Mouse (Mus musculus) hindbrain, embryonic 11.5 days (tissue): ENCODE data around the gene Cacna1a. TPM values are rescaled to one million over a fixed set of nuclear protein-coding genes. Genes with fewer than 3 reads are reported as not detected.

Experiments
- ATAC-seq: fragments of 200-750 bp; cut with Nextera tagmentation; 2 replicates; pipeline ENCODE4 v1.8.0; 2017; ENCODE audit warnings: mild to moderate bottlenecking, moderate TSS enrichment, moderate library complexity; ENCODE audit not compliant: low FRiP score
- DNase-seq: peaks from one replicate; pipeline ENCODE4 v3.0.0-alpha.2; 2015; ENCODE audit warnings: low spot score
- H3K27ac ChIP-seq: fragments of 300-500 bp; sonication (generic); 2 replicates; pipeline ENCODE4 v1.5.1; 2014; ENCODE audit warnings: mild to moderate bottlenecking, low read depth, low read length
- H3K27me3 ChIP-seq: fragments of 300-500 bp; sonication (generic); 2 replicates; pipeline ENCODE4 v1.6.1; 2014; ENCODE audit warnings: mild to moderate bottlenecking, low read length, moderate library complexity, mixed read lengths; ENCODE audit not compliant: control insufficient read depth, insufficient read depth
- H3K36me3 ChIP-seq: fragments of 300-500 bp; sonication (generic); 2 replicates; pipeline ENCODE4 v1.6.1; 2014; ENCODE audit warnings: mild to moderate bottlenecking, low read length, moderate library complexity, mixed read lengths; ENCODE audit not compliant: control insufficient read depth, insufficient read depth
- H3K4me1 ChIP-seq: fragments of 300-500 bp; sonication (generic); replicated peaks from 2 replicates; pipeline ENCODE4 v1.6.1; 2014; ENCODE audit warnings: low read length, mixed read lengths; ENCODE audit not compliant: control insufficient read depth, insufficient read depth
- H3K4me2 ChIP-seq: fragments of 300-500 bp; sonication (generic); replicated peaks from 2 replicates; pipeline ENCODE4 v1.6.1; 2014; ENCODE audit warnings: mild to moderate bottlenecking, low read depth, low read length
- H3K4me3 ChIP-seq: fragments of 300-500 bp; sonication (generic); 2 replicates; pipeline ENCODE4 v1.5.1; 2014; ENCODE audit warnings: low read depth, low read length
- H3K9ac ChIP-seq: fragments of 300-500 bp; sonication (generic); 2 replicates; pipeline ENCODE4 v1.6.1; 2014; ENCODE audit warnings: low read depth, low read length
- H3K9me3 ChIP-seq: fragments of 300-500 bp; sonication (generic); 2 replicates; pipeline ENCODE4 v1.6.1; 2016; ENCODE audit warnings: low read length; ENCODE audit not compliant: control insufficient read depth
- WGBS: fragments of 180-500 bp; shearing (Covaris S2); extraction: QIAGEN DNeasy Blood & Tissue Kit; methylation state at CpG from one replicate; pipeline ENCODE4 v1.1.7; 2014; 5-methylcytosine and 5-hydroxymethylcytosine counted together
- polyA plus RNA-seq: library from polyadenylated mRNA; unstranded; fragments of >200 nt; fragmentation: Nextera tagmentation; extraction: Ambion mirVana; gene quantifications from 2 replicates; pipeline ENCODE4 v1.2.1, GENCODE M21; 2014

Cacna1a gene
- polyA plus RNA-seq, 1 experiment from 2014 or later, result 10.4 TPM

DNA sequence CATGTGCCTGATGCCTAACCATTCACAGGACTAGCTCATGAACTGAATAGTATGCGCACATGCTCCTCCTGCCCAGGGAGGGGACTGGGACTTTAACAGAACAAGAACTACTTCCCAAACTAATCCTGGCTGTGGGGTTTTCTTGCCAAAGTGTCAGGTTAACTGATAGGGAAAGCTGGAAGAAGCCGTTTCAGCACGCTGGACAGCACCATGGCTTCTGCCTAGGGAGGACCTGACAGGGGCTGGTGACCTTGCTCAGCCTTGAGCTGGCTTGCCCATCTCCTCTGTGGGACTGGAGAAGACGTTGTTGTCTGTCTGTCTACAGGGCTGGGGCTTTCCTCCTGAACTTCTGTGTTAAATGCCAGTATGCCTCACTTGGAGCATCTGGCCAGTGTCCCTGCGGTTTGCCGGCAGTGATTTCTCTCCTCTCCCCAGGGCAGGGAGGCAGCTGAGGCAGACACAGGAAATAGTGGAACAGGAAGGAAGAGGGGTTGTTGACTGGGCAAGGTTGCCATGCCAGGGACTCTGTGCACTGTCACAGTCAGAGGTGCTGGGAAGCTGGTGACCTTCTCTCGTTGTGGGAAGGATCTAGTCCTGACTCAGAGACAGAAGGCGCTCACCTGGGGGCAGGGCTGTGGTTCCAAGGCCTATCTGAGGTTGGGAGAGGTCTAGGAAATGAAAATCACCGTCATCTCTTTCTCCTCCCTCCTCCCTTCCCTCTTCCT lies 83.2 kb downstream of the Cacna1a start:
- WGBS, result 58% methylated on average over 9 of the region's 9 CpGs
- Histone ChIP-seq H3K27ac (no peak overlapping the region), H3K4me1 (no peaks in the 10 kb centered on the region), H3K36me3 (no peaks in the 10 kb centered on the region), H3K9me3 (no peaks in the 10 kb centered on the region), H3K4me3 (no peak overlapping the region), H3K9ac (no peak overlapping the region), H3K27me3 (no peaks in the 10 kb centered on the region), H3K4me2 (no peak overlapping the region)
- no peak for ATAC-seq
- DNase-seq, result peak; percentile 76

DNA sequence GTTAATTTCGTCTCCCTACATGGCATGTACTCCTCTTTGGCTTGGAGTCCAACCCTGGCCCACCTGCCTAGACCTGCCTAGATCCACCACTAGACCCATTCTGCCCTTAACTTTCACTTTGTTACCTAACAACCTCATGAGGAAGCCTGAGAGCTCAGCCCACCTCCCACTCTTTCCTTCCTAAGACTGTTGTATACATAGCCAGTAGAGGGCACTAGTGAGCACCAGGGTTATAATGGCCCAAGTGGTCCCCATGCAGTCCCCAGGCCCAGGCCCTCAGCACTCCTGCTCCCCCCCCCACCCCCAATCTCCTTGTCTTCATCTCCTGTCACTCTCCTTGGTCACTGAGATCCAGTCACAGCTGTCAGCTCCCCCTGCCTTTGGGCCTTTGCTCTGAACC lies 86.2 kb downstream of the Cacna1a start:
- no peak for DNase-seq
- no peak for ATAC-seq
- no peaks in the 10 kb centered on the region for H3K9me3 ChIP-seq
- H3K36me3 ChIP-seq, result no peaks in the 10 kb centered on the region
- no peaks in the 10 kb centered on the region for H3K4me1 ChIP-seq
- no peak overlapping the region for H3K4me2 ChIP-seq
- no peak overlapping the region for H3K27ac ChIP-seq
- no peak overlapping the region for H3K4me3 ChIP-seq
- no peaks in the 10 kb centered on the region for H3K27me3 ChIP-seq
- WGBS, result 89% methylated on average over 1 of the region's 1 CpGs
- no peak overlapping the region for H3K9ac ChIP-seq

DNA sequence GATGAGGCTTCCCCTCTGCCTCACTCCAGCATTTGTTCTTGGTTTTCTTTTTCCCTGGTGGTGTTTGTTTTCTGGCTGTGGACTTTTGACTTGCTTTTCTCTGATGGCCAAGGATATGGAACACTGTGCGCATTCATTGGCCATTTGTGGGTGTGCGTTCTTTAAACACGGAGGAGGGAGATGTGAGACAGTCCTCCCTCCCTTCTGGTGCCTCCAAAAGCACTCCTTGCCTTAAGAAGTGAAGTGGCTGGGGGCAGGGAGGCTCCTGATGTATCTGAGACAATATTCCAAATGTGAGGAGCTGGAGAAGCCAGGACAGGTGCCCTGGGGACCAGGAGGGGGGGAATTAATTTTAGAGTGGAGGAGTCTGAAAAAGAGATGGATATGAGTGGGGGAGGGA lies 89.1 kb downstream of the Cacna1a start:
- no peak for ATAC-seq
- H3K27ac ChIP-seq, result no peak overlapping the region
- no peaks in the 10 kb centered on the region for H3K36me3 ChIP-seq
- no peak overlapping the region for H3K9ac ChIP-seq
- no peaks in the 10 kb centered on the region for H3K4me1 ChIP-seq
- no peaks in the 10 kb centered on the region for H3K27me3 ChIP-seq
- H3K9me3 ChIP-seq, result no peaks in the 10 kb centered on the region
- no peak for DNase-seq
- no peak overlapping the region for H3K4me2 ChIP-seq
- H3K4me3 ChIP-seq, result no peak overlapping the region
- 80% methylated on average over 3 of the region's 3 CpGs for WGBS

DNA sequence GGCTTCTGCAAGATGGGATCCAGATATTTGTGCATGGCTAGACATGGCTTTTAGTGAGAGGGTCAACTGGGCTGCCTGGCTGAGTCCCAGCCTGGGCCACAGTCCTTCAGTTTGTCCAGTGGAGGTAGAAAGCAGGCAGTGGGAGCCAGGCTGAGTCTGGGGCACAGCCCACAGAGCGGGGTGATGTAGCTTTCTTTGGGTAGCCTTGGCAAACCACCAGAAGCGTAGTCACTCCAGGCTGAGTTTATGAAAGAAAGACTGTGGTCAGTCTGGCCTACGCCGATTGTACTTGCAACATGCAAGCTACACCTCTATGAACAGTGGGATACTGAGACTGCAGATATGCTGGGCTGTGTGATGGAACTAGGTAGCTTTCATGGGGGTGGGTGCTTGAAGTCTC lies 94.8 kb downstream of the Cacna1a start:
- Histone ChIP-seq H3K4me3 (no peak overlapping the region), H3K27ac (no peak overlapping the region), H3K36me3 (no peaks in the 10 kb centered on the region), H3K4me1 (no peaks in the 10 kb centered on the region), H3K27me3 (no peaks in the 10 kb centered on the region), H3K4me2 (no peak overlapping the region), H3K9me3 (no peaks in the 10 kb centered on the region), H3K9ac (no peak overlapping the region)
- ATAC-seq (no peak), DNase-seq (no peak)
- WGBS, result 92% methylated on average over 4 of the region's 4 CpGs

- 85% methylated on average over 4 of the region's 4 CpGs for WGBS
- Histone ChIP-seq H3K9ac (no peak overlapping the region), H3K27ac (no peak overlapping the region), H3K4me3 (no peak overlapping the region), H3K9me3 (no peaks in the 10 kb centered on the region), H3K4me1 (no peaks in the 10 kb centered on the region), H3K36me3 (no peaks in the 10 kb centered on the region), H3K4me2 (no peak overlapping the region), H3K27me3 (no peaks in the 10 kb centered on the region)
- DNase-seq, result no peak
- no peak for ATAC-seq
Measured at GRCm38 (mm10) chr8:84485366-84485765, 97.1 kb downstream of the Cacna1a start.

GRCm38 (mm10) chr8:84485864-84486263 lies 97.6 kb downstream of the Cacna1a start:
- Histone ChIP-seq H3K4me2 (no peak overlapping the region), H3K4me3 (no peak overlapping the region), H3K4me1 (no peaks in the 10 kb centered on the region), H3K9me3 (no peaks in the 10 kb centered on the region), H3K36me3 (no peaks in the 10 kb centered on the region), H3K27ac (no peak overlapping the region), H3K9ac (no peak overlapping the region), H3K27me3 (no peaks in the 10 kb centered on the region)
- DNase-seq (no peak), ATAC-seq (no peak)
- WGBS, result 81% methylated on average over 7 of the region's 7 CpGs

GRCm38 (mm10) chr8:84489223-84489622 lies 101.0 kb downstream of the Cacna1a start:
- H3K36me3 ChIP-seq, result no peaks in the 10 kb centered on the region
- H3K4me2 ChIP-seq, result no peak overlapping the region
- no peak for ATAC-seq
- H3K9ac ChIP-seq, result no peak overlapping the region
- H3K9me3 ChIP-seq, result no peaks in the 10 kb centered on the region
- no peak overlapping the region for H3K27ac ChIP-seq
- H3K4me3 ChIP-seq, result no peak overlapping the region
- no peak for DNase-seq
- no peaks in the 10 kb centered on the region for H3K4me1 ChIP-seq
- H3K27me3 ChIP-seq, result no peaks in the 10 kb centered on the region
- WGBS, result 87% methylated on average over 3 of the region's 3 CpGs

- Histone ChIP-seq H3K4me2 (no peak overlapping the region), H3K36me3 (no peaks in the 10 kb centered on the region), H3K9me3 (no peaks in the 10 kb centered on the region), H3K4me1 (no peaks in the 10 kb centered on the region), H3K4me3 (no peak overlapping the region), H3K9ac (no peak overlapping the region), H3K27me3 (no peaks in the 10 kb centered on the region), H3K27ac (no peak overlapping the region)
- ATAC-seq, result no peak
- WGBS, result 52% methylated on average over 6 of the region's 6 CpGs
- DNase-seq, result peak; percentile 64
Measured at GRCm38 (mm10) chr8:84494541-84495084, 106.4 kb downstream of the Cacna1a start.

- Histone ChIP-seq H3K4me2 (no peak overlapping the region), H3K27ac (no peak overlapping the region), H3K4me1 (no peaks in the 10 kb centered on the region), H3K9me3 (no peaks in the 10 kb centered on the region), H3K27me3 (no peaks in the 10 kb centered on the region), H3K36me3 (no peaks in the 10 kb centered on the region), H3K9ac (no peak overlapping the region), H3K4me3 (no peak overlapping the region)
- DNase-seq (no peak), ATAC-seq (no peak)
- WGBS, result 82% methylated on average over 5 of the region's 5 CpGs
Measured at GRCm38 (mm10) chr8:84501181-84501580, 112.9 kb downstream of the Cacna1a start.
